Mouse (Mus musculus): Measurements from ENCODE around the gene Lpar3.

GRCm38 (mm10) chr3:146317366-146317765 is 96.6 kb downstream of the Lpar3 start:
- TF ChIP-seq TAL1 (IDR thresholded peaks at IDR 0.05; ENCODE audit: low read length) (no peak), GATA1 (IDR thresholded peaks at IDR 0.05; ENCODE audit: low read length) (no peak)
